Mouse (Mus musculus) urinary bladder, adult 2 months (tissue): ENCODE measurements around the gene Gm43720. TPM values are rescaled to one million over a fixed set of nuclear protein-coding genes. Genes with fewer than 3 reads are reported as not detected.

Experiments
- polyA plus RNA-seq: library from polyadenylated mRNA; depleted of rRNA; stranded (reverse); fragments of >200 nt; gene quantifications from 2 replicates; pipeline ENCODE4 v1.2.3, GENCODE M21; 2012; rRNA removed

Gene Gm43720
- polyA plus RNA-seq, 1 experiment = not detected

Other genes with a start within 250 kb of the Gm43720 start
- gene Smok3c, start 226.8 kb downstream of the Gm43720 start, polyA plus RNA-seq = not detected in 2 replicates
- 10.2 and 13.2 TPM in 2 replicates for gene Zkscan1, start 194.9 kb downstream of the Gm43720 start, polyA plus RNA-seq
- 21.6 and 24.9 TPM in 2 replicates for gene Zscan21, start 163.1 kb downstream of the Gm43720 start, polyA plus RNA-seq
- 5.2 and 6.0 TPM in 2 replicates for gene Zfp113, start 124.2 kb downstream of the Gm43720 start, polyA plus RNA-seq
- gene Cops6, start 118.9 kb downstream of the Gm43720 start, polyA plus RNA-seq = 104 and 109 TPM in 2 replicates
- 29.6 and 31.1 TPM in 2 replicates for gene Ap4m1, start 108.0 kb downstream of the Gm43720 start, polyA plus RNA-seq
- 26.9 and 29.7 TPM in 2 replicates for gene Mcm7, start 107.5 kb downstream of the Gm43720 start, polyA plus RNA-seq
- 39.4 and 47.3 TPM in 2 replicates for gene Taf6, start 92.5 kb downstream of the Gm43720 start, polyA plus RNA-seq
- 22.1 and 24.2 TPM in 2 replicates for gene Cnpy4, start 92.5 kb downstream of the Gm43720 start, polyA plus RNA-seq
- gene Mblac1, start 85.6 kb downstream of the Gm43720 start, polyA plus RNA-seq = 5.3 and 5.8 TPM in 2 replicates
- gene Nxpe5, start 54.1 kb downstream of the Gm43720 start, polyA plus RNA-seq = 1.4 and 1.6 TPM in 2 replicates
- gene Lamtor4, start 24.5 kb downstream of the Gm43720 start, polyA plus RNA-seq = 121 and 136 TPM in 2 replicates
- gene BC037034, start 15.9 kb downstream of the Gm43720 start, polyA plus RNA-seq = 33.8 and 42.4 TPM in 2 replicates
- 1.7 and 2.1 TPM in 2 replicates for gene Gal3st4, start 7.1 kb downstream of the Gm43720 start, polyA plus RNA-seq
- gene Gpc2, start within 50 bp of the Gm43720 start, polyA plus RNA-seq = 15.4 and 21.8 TPM in 2 replicates
- gene Stag3, start 282 bp upstream of the Gm43720 start, polyA plus RNA-seq = 2.8 and 3.3 TPM in 2 replicates
- gene Pvrig, start 62.0 kb upstream of the Gm43720 start, polyA plus RNA-seq = 0.28 and 0.29 TPM in 2 replicates
- gene Zfp157, start 161.5 kb upstream of the Gm43720 start, polyA plus RNA-seq = 7.5 and 8.8 TPM in 2 replicates